Mouse (Mus musculus): ENCODE data around the gene Rela. TPM values are rescaled to one million over a fixed set of nuclear protein-coding genes. Genes with fewer than 3 reads are reported as not detected.
A peak's percentile ranks its signal among the peaks of the same experiment; 100 is the strongest.

Gene Rela
- 29.8 and 35.8 TPM in 2 replicates for polyA plus RNA-seq (2014; fragmentation: Nextera tagmentation; extraction: Ambion mirVana)

- Histone ChIP-seq H3K9me3 (replicated peaks; ENCODE audit: control insufficient read depth, low read length) (no peaks in the 10 kb centered on the region), H3K27ac (ENCODE audit: low read depth, low read length) (peak within 1 kb of the TSS; percentile 81), H3K4me1 (ENCODE audit: control insufficient read depth, insufficient read depth, low read length) (peaks cover 8% of the 10 kb centered on the region; the same call in 1 of the 2 replicates), H3K27me3 (replicated peaks; ENCODE audit: control insufficient read depth, insufficient read depth, low read length) (no peaks in the 10 kb centered on the region), H3K4me2 (ENCODE audit: low read length) (peak within 1 kb of the TSS; percentile 68), H3K36me3 (ENCODE audit: control insufficient read depth, insufficient read depth, low read length) (peaks cover 38% of the 10 kb centered on the region), H3K9ac (ENCODE audit: low read length) (peak within 1 kb of the TSS; percentile 88), H3K4me3 (ENCODE audit: low read depth, low read length) (peak within 1 kb of the TSS; percentile 83)
- ATAC-seq (peak; percentile 87), DNase-seq (ENCODE audit: low spot score) (peak; percentile 84)
- under 1% methylated on average over 80 of the region's 109 CpGs for WGBS
Observed at GRCm38 (mm10) chr19:5637069-5638047, at the start of gene Rela. Gene Rela (plus strand): TSS chr19:5637483.

GRCm38 (mm10) chr19:5589159-5589558 lies 48.1 kb upstream of the Rela start:
- Histone ChIP-seq H3K9ac (ENCODE audit: low read length) (no peak overlapping the region), H3K27ac (ENCODE audit: low read depth, low read length) (no peak overlapping the region), H3K27me3 (replicated peaks; ENCODE audit: control insufficient read depth, insufficient read depth, low read length) (no peaks in the 10 kb centered on the region), H3K4me1 (ENCODE audit: control insufficient read depth, insufficient read depth, low read length) (no peaks in the 10 kb centered on the region), H3K4me2 (ENCODE audit: low read length) (no peak overlapping the region), H3K9me3 (replicated peaks; ENCODE audit: control insufficient read depth, low read length) (no peaks in the 10 kb centered on the region), H3K4me3 (ENCODE audit: low read depth, low read length) (no peak overlapping the region), H3K36me3 (ENCODE audit: control insufficient read depth, insufficient read depth, low read length) (no peaks in the 10 kb centered on the region)
- ATAC-seq (no peak), DNase-seq (ENCODE audit: low spot score) (no peak)
- WGBS, result 76% methylated on average over 9 of the region's 9 CpGs

- no peaks in the 10 kb centered on the region for H3K9me3 ChIP-seq (replicated peaks; ENCODE audit: control insufficient read depth, low read length)
- ATAC-seq (no peak), DNase-seq (ENCODE audit: low spot score) (no peak)
- H3K4me1 ChIP-seq (ENCODE audit: control insufficient read depth, insufficient read depth, low read length), result no peaks in the 10 kb centered on the region
- no peak overlapping the region for H3K9ac ChIP-seq (ENCODE audit: low read length)
- H3K27me3 ChIP-seq (replicated peaks; ENCODE audit: control insufficient read depth, insufficient read depth, low read length), result no peaks in the 10 kb centered on the region
- H3K4me2 ChIP-seq (ENCODE audit: low read length), result no peak overlapping the region
- no peak overlapping the region for H3K4me3 ChIP-seq (ENCODE audit: low read depth, low read length)
- WGBS, result 92% methylated on average over 6 of the region's 6 CpGs
- no peaks in the 10 kb centered on the region for H3K36me3 ChIP-seq (ENCODE audit: control insufficient read depth, insufficient read depth, low read length)
- H3K27ac ChIP-seq (ENCODE audit: low read depth, low read length), result no peak overlapping the region
Observed at GRCm38 (mm10) chr19:5591888-5592287, 45.4 kb upstream of the Rela start.

GRCm38 (mm10) chr19:5599224-5599623 lies 38.1 kb upstream of the Rela start:
- Histone ChIP-seq H3K4me3 (ENCODE audit: low read depth, low read length) (no peak overlapping the region), H3K4me2 (ENCODE audit: low read length) (no peak overlapping the region), H3K27me3 (replicated peaks; ENCODE audit: control insufficient read depth, insufficient read depth, low read length) (no peaks in the 10 kb centered on the region), H3K9me3 (replicated peaks; ENCODE audit: control insufficient read depth, low read length) (no peaks in the 10 kb centered on the region), H3K36me3 (ENCODE audit: control insufficient read depth, insufficient read depth, low read length) (peaks cover 16% of the 10 kb centered on the region), H3K9ac (ENCODE audit: low read length) (no peak overlapping the region), H3K4me1 (ENCODE audit: control insufficient read depth, insufficient read depth, low read length) (peaks cover 11% of the 10 kb centered on the region), H3K27ac (ENCODE audit: low read depth, low read length) (no peak overlapping the region)
- DNase-seq (ENCODE audit: low spot score) (no peak), ATAC-seq (no peak)
- 74% methylated on average over 4 of the region's 4 CpGs for WGBS

GRCm38 (mm10) chr19:5601752-5602541 lies 35.3 kb upstream of the Rela start, which contains the start of gene Rnaseh2c:
Gene Rnaseh2c (plus strand): TSS chr19:5601873.
- peak; percentile 93 for ATAC-seq
- DNase-seq (ENCODE audit: low spot score), result peak; percentile 96
- peaks cover 11% of the 10 kb centered on the region for H3K4me1 ChIP-seq (ENCODE audit: control insufficient read depth, insufficient read depth, low read length)
- no peaks in the 10 kb centered on the region for H3K27me3 ChIP-seq (replicated peaks; ENCODE audit: control insufficient read depth, insufficient read depth, low read length)
- H3K9ac ChIP-seq (ENCODE audit: low read length), result peak within 1 kb of the TSS; percentile 94
- peak within 1 kb of the TSS; percentile 82 for H3K27ac ChIP-seq (ENCODE audit: low read depth, low read length)
- peaks cover 43% of the 10 kb centered on the region for H3K36me3 ChIP-seq (ENCODE audit: control insufficient read depth, insufficient read depth, low read length)
- WGBS, result under 1% methylated on average over 64 of the region's 64 CpGs
- H3K4me2 ChIP-seq (ENCODE audit: low read length), result peak within 1 kb of the TSS; percentile 90
- H3K4me3 ChIP-seq (ENCODE audit: low read depth, low read length), result peak within 1 kb of the TSS; percentile 92
- H3K9me3 ChIP-seq (replicated peaks; ENCODE audit: control insufficient read depth, low read length), result no peaks in the 10 kb centered on the region

- Histone ChIP-seq H3K36me3 (ENCODE audit: control insufficient read depth, insufficient read depth, low read length) (peaks cover 61% of the 10 kb centered on the region), H3K9ac (ENCODE audit: low read length) (no peak overlapping the region), H3K4me2 (ENCODE audit: low read length) (no peak overlapping the region), H3K27ac (ENCODE audit: low read depth, low read length) (no peak overlapping the region), H3K9me3 (replicated peaks; ENCODE audit: control insufficient read depth, low read length) (no peaks in the 10 kb centered on the region), H3K27me3 (replicated peaks; ENCODE audit: control insufficient read depth, insufficient read depth, low read length) (no peaks in the 10 kb centered on the region), H3K4me3 (ENCODE audit: low read depth, low read length) (no peak overlapping the region), H3K4me1 (ENCODE audit: control insufficient read depth, insufficient read depth, low read length) (peaks cover 11% of the 10 kb centered on the region)
- DNase-seq (ENCODE audit: low spot score), result no peak
- WGBS, result 90% methylated on average over 7 of the region's 7 CpGs
- ATAC-seq, result no peak
Observed at GRCm38 (mm10) chr19:5603664-5604063, 33.6 kb upstream of the Rela start.

GRCm38 (mm10) chr19:5605126-5605525 lies 32.2 kb upstream of the Rela start:
- ATAC-seq (no peak), DNase-seq (ENCODE audit: low spot score) (no peak)
- 93% methylated on average over 7 of the region's 7 CpGs for WGBS
- Histone ChIP-seq H3K9ac (ENCODE audit: low read length) (no peak overlapping the region), H3K4me3 (ENCODE audit: low read depth, low read length) (no peak overlapping the region), H3K9me3 (replicated peaks; ENCODE audit: control insufficient read depth, low read length) (no peaks in the 10 kb centered on the region), H3K4me1 (ENCODE audit: control insufficient read depth, insufficient read depth, low read length) (peaks cover 15% of the 10 kb centered on the region), H3K27me3 (replicated peaks; ENCODE audit: control insufficient read depth, insufficient read depth, low read length) (no peaks in the 10 kb centered on the region), H3K4me2 (ENCODE audit: low read length) (no peak overlapping the region), H3K27ac (ENCODE audit: low read depth, low read length) (no peak overlapping the region), H3K36me3 (ENCODE audit: control insufficient read depth, insufficient read depth, low read length) (peaks cover 62% of the 10 kb centered on the region)

GRCm38 (mm10) chr19:5606196-5606595 lies 31.1 kb upstream of the Rela start:
- 87% methylated on average over 8 of the region's 8 CpGs for WGBS
- Histone ChIP-seq H3K36me3 (ENCODE audit: control insufficient read depth, insufficient read depth, low read length) (peaks cover 62% of the 10 kb centered on the region), H3K27ac (ENCODE audit: low read depth, low read length) (no peak overlapping the region), H3K4me1 (ENCODE audit: control insufficient read depth, insufficient read depth, low read length) (peaks cover 20% of the 10 kb centered on the region), H3K9ac (ENCODE audit: low read length) (no peak overlapping the region), H3K27me3 (replicated peaks; ENCODE audit: control insufficient read depth, insufficient read depth, low read length) (no peaks in the 10 kb centered on the region), H3K4me2 (ENCODE audit: low read length) (no peak overlapping the region), H3K4me3 (ENCODE audit: low read depth, low read length) (no peak overlapping the region), H3K9me3 (replicated peaks; ENCODE audit: control insufficient read depth, low read length) (no peaks in the 10 kb centered on the region)
- ATAC-seq (no peak), DNase-seq (ENCODE audit: low spot score) (no peak)
